Mouse (Mus musculus) intestine, embryonic 16.5 days (tissue): ENCODE results near the gene Zfp326. TPM values are rescaled to one million over a fixed set of nuclear protein-coding genes. Genes with fewer than 3 reads are reported as not detected.
A peak's percentile ranks its signal among the peaks of the same experiment; 100 is the strongest.
"Not testable (repeated sequence)": the region's sequence is repeated elsewhere in the genome, so short reads cannot be mapped to it uniquely, and the experiment has no call there.

Experiments used
- ATAC-seq: fragments of 200-750 bp; cut with Nextera tagmentation; 2 replicates; pipeline ENCODE4 v1.8.0; 2017; ENCODE audit warnings: moderate TSS enrichment, moderate library complexity
- H3K27ac ChIP-seq: fragments of 300-500 bp; sonication (generic); 2 replicates; pipeline ENCODE4 v1.5.1; 2014; ENCODE audit warnings: mild to moderate bottlenecking, low read length
- H3K27me3 ChIP-seq: fragments of 300-500 bp; sonication (generic); replicated peaks from 2 replicates; pipeline ENCODE4 v1.6.1; 2014; ENCODE audit warnings: low read length, control low read depth, mixed read lengths; ENCODE audit not compliant: control insufficient read depth, insufficient read depth
- H3K36me3 ChIP-seq: fragments of 300-500 bp; sonication (generic); 2 replicates; pipeline ENCODE4 v1.6.1; 2014; ENCODE audit warnings: low read length, control low read depth; ENCODE audit not compliant: control insufficient read depth, insufficient read depth
- H3K4me1 ChIP-seq: fragments of 300-500 bp; sonication (generic); 2 replicates; pipeline ENCODE4 v1.6.1; 2014; ENCODE audit warnings: low read length, control low read depth, mixed read lengths; ENCODE audit not compliant: control insufficient read depth, insufficient read depth
- H3K4me2 ChIP-seq: fragments of 300-500 bp; sonication (generic); 2 replicates; pipeline ENCODE4 v1.6.1; 2014; ENCODE audit warnings: low read depth, low read length, control low read depth
- H3K4me3 ChIP-seq: fragments of 300-500 bp; sonication (generic); 2 replicates; pipeline ENCODE4 v1.5.1; 2014; ENCODE audit warnings: mild to moderate bottlenecking, low read length
- H3K9ac ChIP-seq: fragments of 300-500 bp; sonication (generic); 2 replicates; pipeline ENCODE4 v1.6.1; 2014; ENCODE audit warnings: low read depth, low read length
- H3K9me3 ChIP-seq: fragments of 300-500 bp; sonication (generic); 2 replicates; pipeline ENCODE4 v1.6.1; 2016; ENCODE audit warnings: low read length, control low read depth; ENCODE audit not compliant: control insufficient read depth
- WGBS: fragments of 180-500 bp; shearing (Covaris S2); extraction: QIAGEN DNeasy Blood & Tissue Kit; methylation state at CpG from one replicate; pipeline ENCODE4 v1.1.7; 2014; 5-methylcytosine and 5-hydroxymethylcytosine counted together
- polyA plus RNA-seq: library from polyadenylated mRNA; unstranded; fragments of >200 nt; fragmentation: Nextera tagmentation; extraction: Ambion mirVana; gene quantifications from 2 replicates; pipeline ENCODE4 v1.2.1, GENCODE M21; 2015

The Zfp326 gene
- polyA plus RNA-seq, 1 experiment from 2014 or later: 25.2 TPM

GRCm38 (mm10) chr5:105859716-105860460, 16.5 kb upstream of the Zfp326 start:
- Histone ChIP-seq H3K36me3 (no peaks in the 10 kb centered on the region), H3K9me3 (no peaks in the 10 kb centered on the region), H3K9ac (no peak overlapping the region), H3K4me2 (no peak overlapping the region), H3K27me3 (no peaks in the 10 kb centered on the region), H3K27ac (no peak overlapping the region), H3K4me3 (no peak overlapping the region), H3K4me1 (peaks cover 7% of the 10 kb centered on the region; the same call in 1 of the 2 replicates)
- WGBS: 60% methylated on average over 11 of the region's 11 CpGs
- no peak for ATAC-seq

- H3K27me3 ChIP-seq: no peaks in the 10 kb centered on the region
- no peak for ATAC-seq
- no peak overlapping the region for H3K9ac ChIP-seq
- 91% methylated on average over 10 of the region's 10 CpGs for WGBS
- H3K4me2 ChIP-seq: no peak overlapping the region
- H3K9me3 ChIP-seq: no peaks in the 10 kb centered on the region
- peaks cover 7% of the 10 kb centered on the region; the same call in 1 of the 2 replicates for H3K4me1 ChIP-seq
- no peak overlapping the region for H3K27ac ChIP-seq
- no peak overlapping the region for H3K4me3 ChIP-seq
- no peaks in the 10 kb centered on the region for H3K36me3 ChIP-seq
Observed at GRCm38 (mm10) chr5:105860461-105860835, 15.9 kb upstream of the Zfp326 start.

- H3K9me3 ChIP-seq: no peaks in the 10 kb centered on the region
- H3K27me3 ChIP-seq: no peaks in the 10 kb centered on the region
- H3K4me2 ChIP-seq: no peak overlapping the region
- H3K9ac ChIP-seq: no peak overlapping the region
- peaks cover 7% of the 10 kb centered on the region; the same call in 1 of the 2 replicates for H3K4me1 ChIP-seq
- WGBS: 89% methylated on average over 5 of the region's 5 CpGs
- no peak overlapping the region for H3K4me3 ChIP-seq
- no peaks in the 10 kb centered on the region for H3K36me3 ChIP-seq
- no peak for ATAC-seq
- H3K27ac ChIP-seq: no peak overlapping the region
Observed at GRCm38 (mm10) chr5:105861616-105862015, 14.7 kb upstream of the Zfp326 start.

GRCm38 (mm10) chr5:105865110-105865628, 11.2 kb upstream of the Zfp326 start:
- H3K27me3 ChIP-seq, H3K9ac ChIP-seq, H3K4me2 ChIP-seq, H3K4me1 ChIP-seq, H3K9me3 ChIP-seq, H3K36me3 ChIP-seq, H3K27ac ChIP-seq, ATAC-seq, H3K4me3 ChIP-seq: not testable (repeated sequence)
- WGBS: 62% methylated on average over 5 of the region's 5 CpGs

GRCm38 (mm10) chr5:105867427-105867826, 8.9 kb upstream of the Zfp326 start:
- Histone ChIP-seq H3K27ac (no peak overlapping the region), H3K4me3 (no peak overlapping the region), H3K27me3 (no peaks in the 10 kb centered on the region), H3K4me2 (no peak overlapping the region), H3K4me1 (no peaks in the 10 kb centered on the region; the same call in 1 of the 2 replicates), H3K9ac (no peak overlapping the region), H3K9me3 (no peaks in the 10 kb centered on the region), H3K36me3 (no peaks in the 10 kb centered on the region)
- ATAC-seq: no peak
- 48% methylated on average over 4 of the region's 4 CpGs for WGBS

- Histone ChIP-seq H3K9me3 (no peaks in the 10 kb centered on the region), H3K4me2 (no peak overlapping the region), H3K4me1 (no peaks in the 10 kb centered on the region; the same call in 1 of the 2 replicates), H3K27me3 (no peaks in the 10 kb centered on the region), H3K4me3 (no peak overlapping the region), H3K9ac (no peak overlapping the region), H3K27ac (no peak overlapping the region), H3K36me3 (no peaks in the 10 kb centered on the region)
- WGBS: 58% methylated on average over 16 of the region's 16 CpGs
- no peak for ATAC-seq
Observed at GRCm38 (mm10) chr5:105867841-105868447, 8.4 kb upstream of the Zfp326 start.

GRCm38 (mm10) chr5:105868593-105868992, 7.8 kb upstream of the Zfp326 start:
- Histone ChIP-seq H3K9me3 (no peaks in the 10 kb centered on the region), H3K4me3 (no peak overlapping the region), H3K27me3 (no peaks in the 10 kb centered on the region), H3K27ac (no peak overlapping the region), H3K9ac (no peak overlapping the region), H3K36me3 (no peaks in the 10 kb centered on the region), H3K4me1 (no peaks in the 10 kb centered on the region; the same call in 1 of the 2 replicates), H3K4me2 (no peak overlapping the region)
- ATAC-seq: peak; percentile 57; the same call in 1 of the 2 replicates
- 30% methylated on average over 3 of the region's 3 CpGs for WGBS

GRCm38 (mm10) chr5:105869739-105870138, 6.6 kb upstream of the Zfp326 start:
- no peak for ATAC-seq
- Histone ChIP-seq H3K27me3 (no peaks in the 10 kb centered on the region), H3K4me3 (no peak overlapping the region), H3K27ac (no peak overlapping the region), H3K4me2 (no peak overlapping the region), H3K36me3 (no peaks in the 10 kb centered on the region), H3K4me1 (no peaks in the 10 kb centered on the region; the same call in 1 of the 2 replicates), H3K9ac (no peak overlapping the region), H3K9me3 (no peaks in the 10 kb centered on the region)
- 84% methylated on average over 7 of the region's 7 CpGs for WGBS

- Histone ChIP-seq H3K36me3 (no peaks in the 10 kb centered on the region), H3K4me1 (peaks cover 4% of the 10 kb centered on the region; the same call in 1 of the 2 replicates), H3K4me2 (no peak overlapping the region), H3K9me3 (no peaks in the 10 kb centered on the region), H3K4me3 (no peak overlapping the region), H3K9ac (no peak overlapping the region), H3K27me3 (no peaks in the 10 kb centered on the region), H3K27ac (no peak overlapping the region)
- 72% methylated on average over 3 of the region's 3 CpGs for WGBS
- ATAC-seq: no peak
Observed at GRCm38 (mm10) chr5:105871140-105871539, 5.2 kb upstream of the Zfp326 start.
